Mouse (Mus musculus): ENCODE measurements around the gene Fer1l4. TPM values are rescaled to one million over a fixed set of nuclear protein-coding genes. Genes with fewer than 3 reads are reported as not detected.

Gene Fer1l4
- not detected for total RNA-seq (2021)
- polyA plus RNA-seq (2012; rRNA removed), result 0.12 and 0.18 TPM in 2 replicates
- long read RNA-seq, result 0 reads

- no peak within 1 kb of the TSS for H3K27ac ChIP-seq
- H3K36me3 ChIP-seq (ENCODE audit: control insufficient read depth, insufficient read depth, low read length), result no peaks in the 10 kb centered on the region
- no peak within 1 kb of the TSS for H3K9ac ChIP-seq (ENCODE audit: low read depth, low read length)
- no peak within 1 kb of the TSS for H3K4me3 ChIP-seq
- WGBS, result 83% methylated on average over 9 of the region's 9 CpGs
- H3K4me1 ChIP-seq (ENCODE audit: control insufficient read depth, insufficient read depth, low read length), result no peaks in the 10 kb centered on the region
- intact Hi-C loops (cut with DNase I), result no loop called here
- TF ChIP-seq EP300 (IDR thresholded peaks at IDR 0.05; ENCODE audit: insufficient read depth, low read depth, low read length) (no peak), POLR2A (IDR thresholded peaks at IDR 0.05; ENCODE audit: insufficient read depth, low read depth, low read length) (no peak), CTCF (IDR thresholded peaks at IDR 0.05) (no peak)
- no peaks in the 10 kb centered on the region for H3K79me2 ChIP-seq (replicated peaks; ENCODE audit: control insufficient read depth, insufficient read depth, low read length)
- peaks cover 4% of the 10 kb centered on the region; the same call in 1 of the 2 replicates for H3K27me3 ChIP-seq (ENCODE audit: control insufficient read depth, insufficient read depth, low read length)
- no peak for DNase-seq
Observed at GRCm38 (mm10) chr2:156052816-156053215, at the start of gene Fer1l4. Gene Fer1l4, minus strand, starts transcription at chr2:156052947.

- peaks cover 8% of the 10 kb centered on the region for H3K79me2 ChIP-seq (replicated peaks; ENCODE audit: control insufficient read depth, insufficient read depth, low read length)
- no peak overlapping the region for H3K27ac ChIP-seq
- H3K4me3 ChIP-seq, result no peak overlapping the region
- no peaks in the 10 kb centered on the region for H3K27me3 ChIP-seq (ENCODE audit: control insufficient read depth, insufficient read depth, low read length)
- H3K4me1 ChIP-seq (ENCODE audit: control insufficient read depth, insufficient read depth, low read length), result peaks cover 1% of the 10 kb centered on the region
- no peak for TF ChIP-seq EP300 (IDR thresholded peaks at IDR 0.05; ENCODE audit: insufficient read depth, low read depth, low read length)
- no peak for TF ChIP-seq CTCF (IDR thresholded peaks at IDR 0.05)
- no peak for TF ChIP-seq POLR2A (IDR thresholded peaks at IDR 0.05; ENCODE audit: insufficient read depth, low read depth, low read length)
- DNase-seq, result no peak
- WGBS, result 84% methylated on average over 5 of the region's 5 CpGs
- H3K9ac ChIP-seq (ENCODE audit: low read depth, low read length), result no peak overlapping the region
- intact Hi-C loops (cut with DNase I), result no loop called here
- peaks cover 9% of the 10 kb centered on the region for H3K36me3 ChIP-seq (ENCODE audit: control insufficient read depth, insufficient read depth, low read length)
Observed at GRCm38 (mm10) chr2:156091926-156092325, 39.2 kb upstream of the Fer1l4 start.

- intact Hi-C loops (cut with DNase I), result no loop called here
- WGBS, result 77% methylated on average over 1 of the region's 1 CpGs
- Histone ChIP-seq H3K4me3 (no peak overlapping the region), H3K27ac (no peak overlapping the region), H3K79me2 (replicated peaks; ENCODE audit: control insufficient read depth, insufficient read depth, low read length) (peaks cover 4% of the 10 kb centered on the region), H3K36me3 (ENCODE audit: control insufficient read depth, insufficient read depth, low read length) (peaks cover 4% of the 10 kb centered on the region), H3K9ac (ENCODE audit: low read depth, low read length) (no peak overlapping the region), H3K4me1 (ENCODE audit: control insufficient read depth, insufficient read depth, low read length) (peaks cover 1% of the 10 kb centered on the region), H3K27me3 (ENCODE audit: control insufficient read depth, insufficient read depth, low read length) (no peaks in the 10 kb centered on the region)
- TF ChIP-seq EP300 (IDR thresholded peaks at IDR 0.05; ENCODE audit: insufficient read depth, low read depth, low read length) (no peak), CTCF (IDR thresholded peaks at IDR 0.05) (no peak), POLR2A (IDR thresholded peaks at IDR 0.05; ENCODE audit: insufficient read depth, low read depth, low read length) (no peak)
- no peak for DNase-seq
Observed at GRCm38 (mm10) chr2:156089799-156090198, 37.1 kb upstream of the Fer1l4 start.

GRCm38 (mm10) chr2:156087391-156088110 is 34.8 kb upstream of the Fer1l4 start:
- Histone ChIP-seq H3K27me3 (ENCODE audit: control insufficient read depth, insufficient read depth, low read length) (no peaks in the 10 kb centered on the region), H3K4me1 (ENCODE audit: control insufficient read depth, insufficient read depth, low read length) (peaks cover 1% of the 10 kb centered on the region), H3K27ac (no peak overlapping the region), H3K9ac (ENCODE audit: low read depth, low read length) (no peak overlapping the region), H3K36me3 (ENCODE audit: control insufficient read depth, insufficient read depth, low read length) (peaks cover 4% of the 10 kb centered on the region), H3K4me3 (no peak overlapping the region), H3K79me2 (replicated peaks; ENCODE audit: control insufficient read depth, insufficient read depth, low read length) (peaks cover 4% of the 10 kb centered on the region)
- intact Hi-C loops (cut with DNase I), result no loop called here
- no peak for DNase-seq
- TF ChIP-seq POLR2A (IDR thresholded peaks at IDR 0.05; ENCODE audit: insufficient read depth, low read depth, low read length) (no peak), EP300 (IDR thresholded peaks at IDR 0.05; ENCODE audit: insufficient read depth, low read depth, low read length) (no peak), CTCF (IDR thresholded peaks at IDR 0.05) (no peak)
- WGBS, result 84% methylated on average over 7 of the region's 7 CpGs

- TF ChIP-seq CTCF (IDR thresholded peaks at IDR 0.05) (no peak), EP300 (IDR thresholded peaks at IDR 0.05; ENCODE audit: insufficient read depth, low read depth, low read length) (no peak), POLR2A (IDR thresholded peaks at IDR 0.05; ENCODE audit: insufficient read depth, low read depth, low read length) (no peak)
- no peaks in the 10 kb centered on the region; the same call in 1 of the 2 replicates for H3K36me3 ChIP-seq (ENCODE audit: control insufficient read depth, insufficient read depth, low read length)
- H3K4me1 ChIP-seq (ENCODE audit: control insufficient read depth, insufficient read depth, low read length), result no peaks in the 10 kb centered on the region; the same call in 1 of the 2 replicates
- H3K27me3 ChIP-seq (ENCODE audit: control insufficient read depth, insufficient read depth, low read length), result no peaks in the 10 kb centered on the region
- H3K9ac ChIP-seq (ENCODE audit: low read depth, low read length), result no peak overlapping the region
- peaks cover 4% of the 10 kb centered on the region for H3K79me2 ChIP-seq (replicated peaks; ENCODE audit: control insufficient read depth, insufficient read depth, low read length)
- 91% methylated on average over 3 of the region's 3 CpGs for WGBS
- intact Hi-C loops (cut with DNase I), result no loop called here
- H3K4me3 ChIP-seq, result no peak overlapping the region
- DNase-seq, result no peak
- H3K27ac ChIP-seq, result no peak overlapping the region
Observed at GRCm38 (mm10) chr2:156084541-156084940, 31.8 kb upstream of the Fer1l4 start.

GRCm38 (mm10) chr2:156080391-156080790 is 27.6 kb upstream of the Fer1l4 start:
- Histone ChIP-seq H3K79me2 (replicated peaks; ENCODE audit: control insufficient read depth, insufficient read depth, low read length) (no peaks in the 10 kb centered on the region), H3K36me3 (ENCODE audit: control insufficient read depth, insufficient read depth, low read length) (no peaks in the 10 kb centered on the region), H3K4me3 (no peak overlapping the region), H3K4me1 (ENCODE audit: control insufficient read depth, insufficient read depth, low read length) (no peaks in the 10 kb centered on the region; the same call in 1 of the 2 replicates), H3K27me3 (ENCODE audit: control insufficient read depth, insufficient read depth, low read length) (no peaks in the 10 kb centered on the region), H3K9ac (ENCODE audit: low read depth, low read length) (no peak overlapping the region), H3K27ac (no peak overlapping the region; the same call in 1 of the 2 replicates)
- TF ChIP-seq EP300 (IDR thresholded peaks at IDR 0.05; ENCODE audit: insufficient read depth, low read depth, low read length) (no peak), CTCF (IDR thresholded peaks at IDR 0.05) (no peak), POLR2A (IDR thresholded peaks at IDR 0.05; ENCODE audit: insufficient read depth, low read depth, low read length) (no peak)
- intact Hi-C loops (cut with DNase I), result no loop called here
- WGBS, result 89% methylated on average over 7 of the region's 7 CpGs
- no peak for DNase-seq

Measured in heart, adult 2 months (tissue).